Mouse (Mus musculus): ENCODE data around the gene Polk. TPM values are rescaled to one million over a fixed set of nuclear protein-coding genes. Genes with fewer than 3 reads are reported as not detected.

Gene Polk
- polyA plus RNA-seq, 1 experiment = 6.6 TPM

DNA sequence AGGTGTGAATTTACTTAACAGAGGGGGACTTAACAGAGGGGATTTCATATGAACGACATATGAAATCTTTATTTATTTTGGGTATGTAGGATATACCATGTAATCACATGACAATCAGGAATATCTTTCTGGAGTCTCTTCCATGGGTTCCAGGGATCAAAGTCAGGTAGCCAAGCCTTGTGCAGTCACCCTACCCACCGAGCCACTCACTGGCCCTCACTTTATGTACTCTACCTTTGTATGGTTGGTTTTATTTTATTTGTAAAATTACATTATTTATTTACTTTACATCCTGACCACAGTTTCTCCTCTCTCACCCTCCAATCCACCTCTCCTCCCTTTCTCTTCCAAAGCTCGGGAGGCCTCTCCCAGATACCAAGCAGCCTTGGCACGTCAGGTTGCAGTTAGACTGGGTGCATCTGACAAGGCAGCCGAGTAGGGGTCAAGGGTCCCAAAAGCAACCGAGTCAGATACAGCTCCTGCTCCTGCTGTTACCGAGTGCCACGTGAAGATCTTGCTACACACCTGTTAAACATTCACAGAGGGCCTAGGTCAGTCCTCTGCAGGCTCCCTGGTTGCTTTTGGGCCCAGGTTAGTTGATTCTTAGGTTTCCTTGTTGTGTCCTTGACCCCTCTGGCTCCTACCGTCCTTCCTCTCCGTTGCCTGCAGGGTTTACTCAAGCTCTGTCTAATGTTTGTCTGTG, 28.1 kb upstream of the Polk start:
- Histone ChIP-seq H3K27ac (ENCODE audit: control insufficient read depth, insufficient read depth, low read depth, low read length, poor library complexity) (no peak overlapping the region), H3K4me3 (replicated peaks; ENCODE audit: control insufficient read depth, low read depth, low read length) (no peak overlapping the region), H3K4me1 (ENCODE audit: control insufficient read depth, insufficient read depth, low read length) (no peaks in the 10 kb centered on the region)
- WGBS = 86% methylated on average over 10 of the region's 10 CpGs
- no peak for TF ChIP-seq CTCF (IDR thresholded peaks at IDR 0.05; ENCODE audit: control insufficient read depth, insufficient read depth, low read length)
- no peak for TF ChIP-seq POLR2A (IDR thresholded peaks at IDR 0.05; ENCODE audit: borderline replicate concordance, control insufficient read depth, low read depth, low read length)

DNA sequence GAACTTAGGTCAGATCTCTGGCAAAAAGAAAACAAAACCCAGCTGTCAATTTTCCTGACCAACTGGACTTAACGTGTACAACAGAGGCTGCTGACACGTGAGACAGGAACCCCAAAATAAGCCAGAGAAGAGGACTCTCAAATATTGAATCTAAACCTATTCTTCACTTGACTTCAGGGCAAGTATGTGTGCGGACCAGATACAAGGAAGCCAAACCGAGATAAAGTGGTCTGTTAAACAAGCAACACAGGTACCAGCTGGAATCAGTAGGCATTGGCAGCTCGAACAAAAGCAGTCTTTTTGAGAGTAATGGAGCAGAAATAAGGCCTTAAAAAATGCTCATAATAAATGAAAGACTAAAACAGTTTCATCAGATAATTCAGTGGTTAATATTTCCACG, 25.6 kb upstream of the Polk start:
- Histone ChIP-seq H3K4me3 (replicated peaks; ENCODE audit: control insufficient read depth, low read depth, low read length) (no peak overlapping the region), H3K27ac (ENCODE audit: control insufficient read depth, insufficient read depth, low read depth, low read length, poor library complexity) (no peak overlapping the region), H3K4me1 (ENCODE audit: control insufficient read depth, insufficient read depth, low read length) (no peaks in the 10 kb centered on the region)
- TF ChIP-seq POLR2A (IDR thresholded peaks at IDR 0.05; ENCODE audit: borderline replicate concordance, control insufficient read depth, low read depth, low read length) (no peak), CTCF (IDR thresholded peaks at IDR 0.05; ENCODE audit: control insufficient read depth, insufficient read depth, low read length) (no peak)
- 70% methylated on average over 6 of the region's 6 CpGs for WGBS

DNA sequence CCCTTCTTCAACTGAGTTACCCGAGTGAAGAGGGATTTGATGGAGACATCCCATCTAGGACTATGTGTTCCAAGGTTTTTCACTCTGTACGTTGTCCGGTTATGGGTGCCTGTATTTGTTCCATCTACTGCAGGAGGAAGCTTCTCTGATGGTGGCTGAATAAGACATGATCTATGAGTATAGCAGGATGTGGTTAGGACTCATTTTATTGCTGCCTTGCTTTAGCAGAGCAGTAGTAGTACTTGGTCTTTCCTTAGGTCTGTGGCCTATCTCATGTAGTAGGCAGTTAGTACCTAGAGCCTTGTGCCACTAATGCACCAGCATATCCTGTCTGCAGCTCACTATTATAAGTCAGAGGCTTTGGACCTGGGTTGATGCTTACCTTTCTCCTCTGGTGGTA, 12.7 kb upstream of the Polk start:
- no peak overlapping the region for H3K4me3 ChIP-seq (replicated peaks; ENCODE audit: control insufficient read depth, low read depth, low read length)
- TF ChIP-seq CTCF (IDR thresholded peaks at IDR 0.05; ENCODE audit: control insufficient read depth, insufficient read depth, low read length) (no peak), POLR2A (IDR thresholded peaks at IDR 0.05; ENCODE audit: borderline replicate concordance, control insufficient read depth, low read depth, low read length) (no peak)
- 85% methylated on average over 3 of the region's 3 CpGs for WGBS
- no peaks in the 10 kb centered on the region for H3K4me1 ChIP-seq (ENCODE audit: control insufficient read depth, insufficient read depth, low read length)
- no peak overlapping the region for H3K27ac ChIP-seq (ENCODE audit: control insufficient read depth, insufficient read depth, low read depth, low read length, poor library complexity)

DNA sequence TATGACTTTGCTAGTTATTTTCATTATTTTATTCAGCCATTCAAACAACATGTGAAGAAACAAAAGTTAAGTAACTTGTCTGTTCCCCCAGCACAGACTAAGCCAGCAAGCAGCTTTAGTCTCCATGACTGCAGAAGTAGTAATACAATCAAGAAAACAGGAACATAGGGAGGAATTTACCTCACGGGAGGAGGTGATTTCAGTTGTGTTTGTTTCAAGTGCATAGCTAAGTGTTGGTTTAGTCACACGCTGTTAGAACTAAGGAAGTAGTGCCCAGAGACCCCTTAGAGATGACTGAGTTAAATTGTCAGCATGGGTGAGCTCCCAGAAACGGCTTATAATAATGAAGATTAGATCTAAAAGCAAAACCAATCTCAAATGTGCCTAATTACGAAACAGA, 5.6 kb upstream of the Polk start:
- WGBS = 23% methylated on average over 4 of the region's 4 CpGs
- no peaks in the 10 kb centered on the region for H3K4me1 ChIP-seq (ENCODE audit: control insufficient read depth, insufficient read depth, low read length)
- no peak overlapping the region for H3K27ac ChIP-seq (ENCODE audit: control insufficient read depth, insufficient read depth, low read depth, low read length, poor library complexity)
- TF ChIP-seq POLR2A (IDR thresholded peaks at IDR 0.05; ENCODE audit: borderline replicate concordance, control insufficient read depth, low read depth, low read length) (no peak), CTCF (IDR thresholded peaks at IDR 0.05; ENCODE audit: control insufficient read depth, insufficient read depth, low read length) (no peak)
- no peak overlapping the region for H3K4me3 ChIP-seq (replicated peaks; ENCODE audit: control insufficient read depth, low read depth, low read length)

DNA sequence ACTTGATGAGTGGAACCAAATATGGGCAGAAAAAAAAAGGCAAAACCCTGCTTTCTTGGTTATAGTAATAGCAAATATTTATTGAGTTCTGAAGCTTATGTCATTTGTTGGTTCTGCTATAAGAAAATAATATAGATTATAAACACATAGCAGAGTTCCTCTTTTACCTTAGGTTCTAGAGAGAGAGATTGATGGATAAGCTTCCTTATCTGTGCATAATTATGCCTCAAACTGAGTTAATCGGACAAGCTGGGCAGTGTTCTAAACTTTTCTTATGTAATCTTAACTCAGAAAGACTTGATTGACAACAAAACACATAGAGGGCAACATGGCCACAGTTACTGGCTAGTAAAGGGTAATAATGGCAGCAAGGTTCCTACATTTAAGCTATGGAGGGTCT, 4.9 kb upstream of the Polk start:
- Histone ChIP-seq H3K27ac (ENCODE audit: control insufficient read depth, insufficient read depth, low read depth, low read length, poor library complexity) (no peak overlapping the region), H3K4me3 (replicated peaks; ENCODE audit: control insufficient read depth, low read depth, low read length) (no peak overlapping the region), H3K4me1 (ENCODE audit: control insufficient read depth, insufficient read depth, low read length) (no peaks in the 10 kb centered on the region)
- 28% methylated on average over 1 of the region's 1 CpGs for WGBS
- TF ChIP-seq CTCF (IDR thresholded peaks at IDR 0.05; ENCODE audit: control insufficient read depth, insufficient read depth, low read length) = no peak
- no peak for TF ChIP-seq POLR2A (IDR thresholded peaks at IDR 0.05; ENCODE audit: borderline replicate concordance, control insufficient read depth, low read depth, low read length)

DNA sequence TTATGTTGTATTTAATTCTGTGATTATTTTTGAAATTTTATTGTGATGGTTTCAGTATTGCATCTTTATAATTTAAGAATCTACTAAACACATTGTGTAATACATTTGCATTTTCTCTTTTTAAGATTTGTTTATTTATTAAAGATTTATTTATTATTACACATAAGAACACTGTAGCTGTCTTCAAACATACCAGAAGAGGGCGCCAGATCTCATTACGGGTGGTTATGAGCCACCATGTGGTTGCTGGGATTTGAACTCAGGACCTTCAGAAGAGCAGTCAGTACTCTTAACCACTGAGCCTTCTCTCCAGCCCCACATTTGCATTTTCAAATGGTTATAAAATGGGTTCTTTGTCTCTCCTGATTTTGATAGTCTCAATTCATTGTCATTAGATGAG, 2.1 kb upstream of the Polk start:
- no peaks in the 10 kb centered on the region for H3K4me1 ChIP-seq (ENCODE audit: control insufficient read depth, insufficient read depth, low read length)
- no peak overlapping the region for H3K27ac ChIP-seq (ENCODE audit: control insufficient read depth, insufficient read depth, low read depth, low read length, poor library complexity)
- no peak for TF ChIP-seq CTCF (IDR thresholded peaks at IDR 0.05; ENCODE audit: control insufficient read depth, insufficient read depth, low read length)
- no peak for TF ChIP-seq POLR2A (IDR thresholded peaks at IDR 0.05; ENCODE audit: borderline replicate concordance, control insufficient read depth, low read depth, low read length)
- 63% methylated on average over 2 of the region's 2 CpGs for WGBS
- H3K4me3 ChIP-seq (replicated peaks; ENCODE audit: control insufficient read depth, low read depth, low read length) = no peak overlapping the region

DNA sequence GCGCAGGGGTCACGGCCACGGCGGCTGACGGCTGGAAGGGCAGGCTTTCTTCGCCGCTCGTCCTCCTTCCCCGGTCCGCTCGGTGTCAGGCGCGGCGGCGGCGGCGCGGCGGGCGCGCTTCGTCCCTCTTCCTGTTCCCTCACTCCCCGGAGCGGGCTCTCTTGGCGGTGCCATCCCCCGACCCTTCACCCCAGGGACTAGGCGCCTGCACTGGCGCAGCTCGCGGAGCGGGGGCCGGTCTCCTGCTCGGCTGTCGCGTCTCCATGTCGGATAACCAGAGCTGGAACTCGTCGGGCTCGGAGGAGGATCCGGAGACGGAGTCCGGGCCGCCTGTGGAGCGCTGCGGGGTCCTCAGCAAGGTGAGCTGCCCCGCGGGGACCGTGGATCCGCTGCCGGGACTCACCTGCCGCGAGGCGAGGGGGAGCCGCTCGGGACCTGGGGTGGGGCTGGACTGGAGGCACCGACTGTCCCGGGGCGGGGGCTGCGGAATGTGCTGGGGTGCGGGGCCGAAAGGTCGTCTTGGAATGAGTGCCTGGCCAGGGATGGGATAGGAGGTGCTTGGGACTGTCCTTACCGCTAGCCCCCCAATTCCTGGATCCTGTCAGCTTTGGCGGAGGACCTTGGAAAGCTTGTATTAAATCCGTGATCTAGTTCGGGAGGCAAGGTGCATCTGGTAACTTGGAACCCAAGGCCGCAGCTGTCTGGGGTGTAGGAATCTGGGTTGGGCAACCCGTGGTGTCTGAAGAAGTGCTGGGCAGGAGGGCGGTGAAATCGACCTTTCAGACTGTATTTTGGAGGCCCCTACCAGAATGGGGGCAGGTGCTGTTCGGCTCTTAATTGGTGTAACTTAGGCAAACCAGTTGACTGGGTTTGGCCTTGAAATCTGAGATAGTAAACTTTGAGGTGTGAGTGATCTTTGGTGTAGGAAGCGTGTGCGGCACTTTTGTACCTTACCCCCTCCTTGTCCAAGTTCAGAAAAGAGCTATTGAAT, 817 bp upstream of the Polk start:
- Histone ChIP-seq H3K4me1 (ENCODE audit: control insufficient read depth, insufficient read depth, low read length) (no peaks in the 10 kb centered on the region), H3K4me3 (replicated peaks; ENCODE audit: control insufficient read depth, low read depth, low read length) (peak overlapping the region; percentile 97), H3K27ac (ENCODE audit: control insufficient read depth, insufficient read depth, low read depth, low read length, poor library complexity) (peak overlapping the region; percentile 98)
- TF ChIP-seq CTCF (IDR thresholded peaks at IDR 0.05; ENCODE audit: control insufficient read depth, insufficient read depth, low read length) = no peak
- no peak for TF ChIP-seq POLR2A (IDR thresholded peaks at IDR 0.05; ENCODE audit: borderline replicate concordance, control insufficient read depth, low read depth, low read length)
- under 1% methylated on average over 68 of the region's 73 CpGs for WGBS

DNA sequence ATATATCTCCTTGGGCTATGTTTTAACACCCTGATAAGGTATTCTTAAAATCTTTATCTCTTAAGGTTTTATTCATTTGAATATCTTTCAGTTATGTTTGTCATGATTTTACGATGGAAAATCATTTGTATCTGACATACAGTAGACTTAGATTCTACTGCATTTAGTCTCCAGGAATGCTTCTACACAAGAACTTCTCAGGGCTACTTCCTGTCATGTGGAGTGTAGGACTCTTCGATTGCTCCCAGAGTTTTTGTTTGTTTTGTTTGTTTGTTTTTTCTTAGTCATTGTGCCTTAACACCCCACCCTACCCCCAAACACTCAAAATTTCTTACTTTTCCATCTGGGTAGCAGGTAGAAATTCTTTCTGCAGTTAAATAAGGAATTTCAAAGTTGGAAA, 998 bp downstream of the Polk start:
- no peak for TF ChIP-seq CTCF (IDR thresholded peaks at IDR 0.05; ENCODE audit: control insufficient read depth, insufficient read depth, low read length)
- no peak for TF ChIP-seq POLR2A (IDR thresholded peaks at IDR 0.05; ENCODE audit: borderline replicate concordance, control insufficient read depth, low read depth, low read length)
- H3K4me1 ChIP-seq (ENCODE audit: control insufficient read depth, insufficient read depth, low read length) = no peaks in the 10 kb centered on the region
- 7% methylated on average over 2 of the region's 2 CpGs for WGBS
- no peak overlapping the region for H3K27ac ChIP-seq (ENCODE audit: control insufficient read depth, insufficient read depth, low read depth, low read length, poor library complexity)
- no peak overlapping the region for H3K4me3 ChIP-seq (replicated peaks; ENCODE audit: control insufficient read depth, low read depth, low read length)

Data from bone marrow, adult 2 months (tissue).